9 mouse cellular contexts compared by ENCODE assay signal in the genomic region with DNA sequence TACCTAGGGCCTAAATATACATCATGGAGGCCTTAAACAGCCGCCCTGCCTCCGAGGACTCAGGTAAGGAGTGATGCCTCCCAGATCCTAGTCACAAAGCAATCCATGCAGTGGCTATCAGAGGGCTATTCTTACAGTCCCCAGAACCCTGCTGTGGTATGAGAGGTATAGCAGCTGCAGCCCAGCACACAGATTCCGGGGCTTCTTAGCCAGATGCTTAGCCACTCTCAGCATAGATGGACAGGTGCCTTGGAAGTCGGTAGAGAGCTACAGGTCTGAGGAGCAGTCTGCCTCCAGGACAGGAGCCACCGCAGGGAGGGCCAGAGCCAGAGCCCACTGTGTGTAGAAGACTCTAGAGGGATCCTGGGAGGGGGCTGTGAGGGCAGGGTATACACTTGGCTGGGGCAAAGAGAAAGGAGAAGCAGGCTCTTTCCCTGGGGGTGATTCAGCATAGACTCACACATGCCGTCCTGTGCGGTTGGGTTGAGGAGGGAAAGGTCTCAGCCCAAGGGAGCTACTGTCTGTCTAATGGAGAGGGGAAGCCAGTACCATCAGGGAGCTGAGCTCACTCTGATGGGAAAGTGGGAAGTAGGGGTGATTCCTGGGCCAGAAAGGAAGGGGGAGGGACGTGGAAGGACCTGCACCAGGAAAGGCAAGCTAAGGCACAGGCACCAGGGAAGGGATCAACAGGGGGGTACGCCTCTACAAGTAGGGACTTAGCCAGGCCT. TPM values are rescaled to one million over a fixed set of nuclear protein-coding genes. Genes with fewer than 3 reads are reported as not detected.
DNase-seq lines count a peak whose midpoint lies in the region; ATAC-seq lines count a peak whose summit lies in the region.
"Had no signal": no experiment of that assay in that cellular context is flagged by ENCODE, and none has a peak within 500 bp of the region (broad histone marks: within the 10 kb centered on the region; RNA-seq: fewer than 3 reads in every experiment).

No protein-coding gene starts in this region.

- H3K4me2 ChIP-seq in intestine, embryonic 16.5 days (ENCODE audit: low read depth, low read length), result no peak overlapping the region
- H3K4me2 ChIP-seq in stomach, embryonic 16.5 days (ENCODE audit: low read depth, low read length), result no peak overlapping the region; the same call in 1 of the 2 replicates

- 71% methylated on average over 9 of the region's 9 CpGs for WGBS in intestine, embryonic 16.5 days
- 62% methylated on average over 9 of the region's 9 CpGs for WGBS in stomach, embryonic 16.5 days

- ATAC-seq in intestine, embryonic 16.5 days, result no peak
- ATAC-seq in stomach, embryonic 16.5 days (ENCODE audit: insufficient read depth, low FRiP score), result no peak

- H3K9me3 ChIP-seq in intestine, embryonic 16.5 days (ENCODE audit: control insufficient read depth, low read length), result no peaks in the 10 kb centered on the region
- no peaks in the 10 kb centered on the region for H3K9me3 ChIP-seq in stomach, embryonic 16.5 days (replicated peaks; ENCODE audit: control insufficient read depth, low read length)

- no peak overlapping the region for H3K4me3 ChIP-seq in intestine, embryonic 16.5 days (ENCODE audit: low read length)
- H3K4me3 ChIP-seq in stomach, embryonic 16.5 days (replicated peaks; ENCODE audit: low read length), result no peak overlapping the region
- H3K4me3 ChIP-seq: left cerebral cortex, adult 2 months had no signal

- H3K27ac ChIP-seq in intestine, embryonic 16.5 days (ENCODE audit: low read length), result no peak overlapping the region; the same call in 1 of the 2 replicates
- H3K27ac ChIP-seq in stomach, embryonic 16.5 days (ENCODE audit: low read length), result peak overlapping the region; percentile 34; the same call in 1 of the 2 replicates
- H3K27ac ChIP-seq: left cerebral cortex, adult 2 months had no signal

- H3K9ac ChIP-seq in intestine, embryonic 16.5 days (ENCODE audit: low read depth, low read length), result peak overlapping the region; percentile 43; the same call in 1 of the 2 replicates
- peak overlapping the region; percentile 26 for H3K9ac ChIP-seq in stomach, embryonic 16.5 days (ENCODE audit: low read length)

- DNase-seq in cerebellum, adult 9-10 months, result peak; percentile 61
- no peak for DNase-seq in cerebellum, postnatal 36 days
- peak; percentile 19 for DNase-seq in lung, postnatal 10 days
- DNase-seq in lung, postnatal 25 days (ENCODE audit: low spot score), result no peak
- no peak for DNase-seq in embryo, embryonic 10.5 days (ENCODE audit: low spot score)
- DNase-seq in layer of hippocampus, postnatal 25 days (ENCODE audit: extremely low spot score in 1 of 2, low spot score in 1 of 2), result no peak

- peaks cover 78% of the 10 kb centered on the region for H3K4me1 ChIP-seq in intestine, embryonic 16.5 days (ENCODE audit: control insufficient read depth, insufficient read depth, low read length)
- peaks cover 71% of the 10 kb centered on the region for H3K4me1 ChIP-seq in stomach, embryonic 16.5 days (ENCODE audit: control insufficient read depth, insufficient read depth, low read length)

- no peaks in the 10 kb centered on the region for H3K36me3 ChIP-seq in intestine, embryonic 16.5 days (ENCODE audit: control insufficient read depth, insufficient read depth, low read length)
- no peaks in the 10 kb centered on the region for H3K36me3 ChIP-seq in stomach, embryonic 16.5 days (ENCODE audit: control insufficient read depth, insufficient read depth, low read length)

- H3K27me3 ChIP-seq in intestine, embryonic 16.5 days (replicated peaks; ENCODE audit: control insufficient read depth, insufficient read depth, low read length), result no peaks in the 10 kb centered on the region
- H3K27me3 ChIP-seq in stomach, embryonic 16.5 days (ENCODE audit: control insufficient read depth, insufficient read depth, low read length), result no peaks in the 10 kb centered on the region

RNA-seq across cellular contexts. Expression of gene Zmiz1, which starts 27.9 kb away (rescaled TPM):
- 21.2 and 22.3 TPM in 2 replicates for polyA plus RNA-seq in intestine, embryonic 16.5 days (2015; fragmentation: Nextera tagmentation; extraction: Ambion mirVana)
- 24.0 and 26.3 TPM in 2 replicates for polyA plus RNA-seq in stomach, embryonic 16.5 days (2015; fragmentation: Nextera tagmentation; extraction: Ambion mirVana)
- 100 to 1,000 TPM in 1 of 2 experiments, 10 to 100 TPM in 1; 82.5 to 105 TPM for total RNA-seq in layer of hippocampus, postnatal 25 days (2021)

Comparison
In these comparisons a context has a peak if more than half of its experiments do, and no peak if none do; other contexts are left out.
1. DNase-seq: peak in cerebellum, adult 9-10 months (single experiment) and lung, postnatal 10 days (single experiment); none in cerebellum, postnatal 36 days (0 of 2), lung, postnatal 25 days (single experiment), embryo, embryonic 10.5 days (single experiment) and layer of hippocampus, postnatal 25 days (0 of 2).